Mouse (Mus musculus) stomach, embryonic 16.5 days (tissue): ENCODE measurements around the gene Itln1. TPM values are rescaled to one million over a fixed set of nuclear protein-coding genes. Genes with fewer than 3 reads are reported as not detected.

ENCODE experiments used
- ATAC-seq: fragments of 200-750 bp; cut with Nextera tagmentation; 2 replicates; pipeline ENCODE4 v1.8.0; 2017; ENCODE audit warnings: moderate number of reproducible peaks, moderate TSS enrichment; ENCODE audit not compliant: insufficient read depth, low FRiP score
- H3K27ac ChIP-seq: fragments of 300-500 bp; sonication (generic); 2 replicates; pipeline ENCODE4 v1.5.1; 2014; ENCODE audit warnings: low read length
- H3K27me3 ChIP-seq: fragments of 300-500 bp; sonication (generic); 2 replicates; pipeline ENCODE4 v1.6.1; 2014; ENCODE audit warnings: low read length, control low read depth, mixed read lengths; ENCODE audit not compliant: control insufficient read depth, insufficient read depth
- H3K36me3 ChIP-seq: fragments of 300-500 bp; sonication (generic); 2 replicates; pipeline ENCODE4 v1.6.1; 2014; ENCODE audit warnings: low read length; ENCODE audit not compliant: control insufficient read depth, insufficient read depth
- H3K4me1 ChIP-seq: fragments of 300-500 bp; sonication (generic); 2 replicates; pipeline ENCODE4 v1.6.1; 2014; ENCODE audit warnings: low read length, control low read depth, mixed read lengths; ENCODE audit not compliant: control insufficient read depth, insufficient read depth
- H3K4me2 ChIP-seq: fragments of 300-500 bp; sonication (generic); 2 replicates; pipeline ENCODE4 v1.6.1; 2014; ENCODE audit warnings: low read depth, low read length, mixed read lengths
- H3K4me3 ChIP-seq: fragments of 300-500 bp; sonication (generic); replicated peaks from 2 replicates; pipeline ENCODE4 v1.5.1; 2014; ENCODE audit warnings: mild to moderate bottlenecking, low read length
- H3K9ac ChIP-seq: fragments of 300-500 bp; sonication (generic); 2 replicates; pipeline ENCODE4 v1.6.1; 2014; ENCODE audit warnings: low read length
- H3K9me3 ChIP-seq: fragments of 300-500 bp; sonication (generic); replicated peaks from 2 replicates; pipeline ENCODE4 v1.6.1; 2016; ENCODE audit warnings: low read length, control low read depth; ENCODE audit not compliant: control insufficient read depth
- WGBS: fragments of 180-500 bp; shearing (Covaris S2); extraction: QIAGEN DNeasy Blood & Tissue Kit; methylation state at CpG from one replicate; pipeline ENCODE4 v1.1.7; 2014; 5-methylcytosine and 5-hydroxymethylcytosine counted together
- polyA plus RNA-seq: library from polyadenylated mRNA; unstranded; fragments of >200 nt; fragmentation: Nextera tagmentation; extraction: Ambion mirVana; gene quantifications from 2 replicates; pipeline ENCODE4 v1.2.1, GENCODE M21; 2015

Itln1 gene
- polyA plus RNA-seq, 1 experiment from 2014 or later = not detected

DNA sequence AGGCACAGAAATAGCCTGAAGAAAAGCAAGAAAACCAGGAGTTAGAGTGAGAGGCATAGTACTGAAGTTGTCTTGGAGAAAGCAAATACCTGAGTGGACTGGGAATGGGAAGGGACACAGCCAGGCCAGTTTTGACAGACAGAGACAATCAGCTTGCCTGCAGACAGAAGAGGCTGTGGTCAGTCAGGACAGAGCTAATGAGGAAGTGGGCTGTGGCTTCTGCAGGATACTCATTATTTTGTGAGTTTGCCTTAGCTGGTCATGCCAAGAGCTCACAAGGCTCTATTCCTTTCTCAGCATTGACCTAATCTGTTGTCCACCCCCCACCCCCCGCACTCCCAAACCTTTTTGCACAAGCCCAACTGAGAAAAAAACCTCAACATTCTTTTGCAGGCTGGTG, 26.1 kb upstream of the Itln1 start:
- Histone ChIP-seq H3K9me3 (no peaks in the 10 kb centered on the region), H3K9ac (no peak overlapping the region), H3K27me3 (no peaks in the 10 kb centered on the region), H3K4me1 (no peaks in the 10 kb centered on the region), H3K27ac (no peak overlapping the region), H3K4me3 (no peak overlapping the region), H3K36me3 (no peaks in the 10 kb centered on the region), H3K4me2 (no peak overlapping the region)
- WGBS = 80% methylated on average over 1 of the region's 1 CpGs
- ATAC-seq = no peak

DNA sequence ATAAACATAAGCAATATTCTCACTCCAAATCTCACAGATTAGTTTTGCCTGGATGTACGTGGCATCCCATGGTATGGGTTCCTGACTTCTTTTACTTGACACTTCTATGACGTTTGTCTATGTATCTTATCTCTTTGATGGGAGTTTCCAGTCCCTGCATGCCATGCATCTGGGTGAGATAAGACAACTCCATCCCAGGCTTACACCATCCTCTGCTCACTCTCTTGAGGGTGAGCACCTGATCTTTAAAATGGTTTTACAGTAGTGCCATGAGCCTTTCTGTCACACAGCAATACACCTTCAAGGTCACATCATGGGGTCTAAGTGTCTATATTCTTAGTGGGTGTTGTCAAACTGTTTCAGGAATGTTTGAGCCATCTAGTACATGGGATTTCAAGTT, 25.2 kb upstream of the Itln1 start:
- Histone ChIP-seq H3K27me3 (no peaks in the 10 kb centered on the region), H3K4me3 (no peak overlapping the region), H3K9ac (no peak overlapping the region), H3K27ac (no peak overlapping the region), H3K9me3 (no peaks in the 10 kb centered on the region), H3K36me3 (no peaks in the 10 kb centered on the region), H3K4me1 (no peaks in the 10 kb centered on the region), H3K4me2 (no peak overlapping the region)
- no peak for ATAC-seq
- WGBS = 57% methylated on average over 2 of the region's 2 CpGs

DNA sequence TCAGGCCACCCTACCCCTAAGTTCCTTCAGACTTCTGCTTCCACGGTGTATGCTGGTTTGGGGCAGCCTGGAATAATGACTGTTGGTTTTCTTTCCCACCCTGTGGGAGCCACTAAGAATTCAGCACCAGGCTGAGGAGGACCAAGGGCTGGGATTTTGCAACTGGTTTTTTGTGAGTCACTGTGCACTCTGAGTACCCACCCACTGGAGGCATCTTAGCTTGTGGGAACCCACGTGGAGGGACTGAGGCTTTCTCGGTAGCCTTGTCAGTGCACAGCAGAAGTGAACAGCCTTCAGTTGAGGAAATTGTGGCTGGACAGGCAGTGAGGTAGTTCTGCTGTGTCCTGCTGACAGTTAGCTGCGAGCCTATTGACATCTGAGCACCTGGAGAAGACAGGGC, 23.8 kb upstream of the Itln1 start, which contains the start of gene Cd244a:
Gene Cd244a (plus strand): TSS at position 296 of the 400 bp plus-strand sequence.
- 70% methylated on average over 4 of the region's 4 CpGs for WGBS
- H3K27ac ChIP-seq = no peak within 1 kb of the TSS
- H3K4me1 ChIP-seq = no peaks in the 10 kb centered on the region
- no peaks in the 10 kb centered on the region for H3K9me3 ChIP-seq
- no peak within 1 kb of the TSS for H3K9ac ChIP-seq
- H3K27me3 ChIP-seq = no peaks in the 10 kb centered on the region
- H3K4me3 ChIP-seq = no peak within 1 kb of the TSS
- no peaks in the 10 kb centered on the region for H3K36me3 ChIP-seq
- no peak for ATAC-seq
- no peak within 1 kb of the TSS for H3K4me2 ChIP-seq

DNA sequence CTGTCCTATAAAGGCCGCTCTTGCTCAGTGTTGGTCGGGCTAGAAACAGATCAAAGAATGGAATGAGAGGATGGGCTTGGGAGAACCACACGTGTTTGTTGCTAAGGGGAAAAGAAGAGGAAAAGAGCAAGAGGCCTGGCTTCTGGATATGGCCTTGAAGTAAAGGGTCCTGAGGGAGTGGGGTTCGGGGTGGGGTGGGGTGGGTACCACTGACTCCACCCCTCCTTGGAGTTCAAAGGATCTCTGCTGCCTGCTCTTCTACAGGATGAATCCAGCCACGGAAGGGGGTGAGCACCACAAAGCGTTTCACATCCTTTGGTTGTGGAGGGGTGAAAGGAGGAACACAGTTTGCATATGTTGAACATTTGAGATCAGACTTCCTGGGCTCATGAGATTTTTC, 23.3 kb upstream of the Itln1 start:
- Histone ChIP-seq H3K9ac (no peak overlapping the region), H3K27ac (no peak overlapping the region), H3K4me2 (no peak overlapping the region), H3K27me3 (no peaks in the 10 kb centered on the region), H3K4me3 (no peak overlapping the region), H3K36me3 (no peaks in the 10 kb centered on the region), H3K9me3 (no peaks in the 10 kb centered on the region), H3K4me1 (no peaks in the 10 kb centered on the region)
- no peak for ATAC-seq
- WGBS = 56% methylated on average over 6 of the region's 6 CpGs

DNA sequence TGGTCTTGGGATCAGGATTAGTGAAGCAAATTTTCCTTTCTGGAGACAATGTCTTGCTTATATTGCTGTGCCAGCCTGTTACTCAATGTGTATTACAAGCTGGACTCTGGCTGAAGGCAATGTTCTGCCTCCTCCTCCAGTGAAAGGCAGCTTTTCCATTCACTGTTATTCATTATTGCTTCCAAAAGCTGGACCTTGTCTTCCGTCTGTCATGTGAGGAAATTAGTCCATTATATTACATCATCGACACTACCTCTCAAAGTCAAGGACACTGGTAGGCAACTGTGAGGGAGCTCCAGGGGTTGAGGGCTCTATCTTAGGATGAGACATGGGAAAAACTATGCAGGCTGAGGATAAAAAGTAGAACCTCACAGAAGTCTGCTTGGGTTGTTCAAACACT, 21.3 kb upstream of the Itln1 start:
- Histone ChIP-seq H3K4me3 (no peak overlapping the region), H3K27ac (no peak overlapping the region), H3K27me3 (no peaks in the 10 kb centered on the region), H3K36me3 (no peaks in the 10 kb centered on the region), H3K9me3 (no peaks in the 10 kb centered on the region), H3K4me1 (no peaks in the 10 kb centered on the region), H3K4me2 (no peak overlapping the region), H3K9ac (no peak overlapping the region)
- ATAC-seq = no peak
- 78% methylated on average over 2 of the region's 2 CpGs for WGBS

DNA sequence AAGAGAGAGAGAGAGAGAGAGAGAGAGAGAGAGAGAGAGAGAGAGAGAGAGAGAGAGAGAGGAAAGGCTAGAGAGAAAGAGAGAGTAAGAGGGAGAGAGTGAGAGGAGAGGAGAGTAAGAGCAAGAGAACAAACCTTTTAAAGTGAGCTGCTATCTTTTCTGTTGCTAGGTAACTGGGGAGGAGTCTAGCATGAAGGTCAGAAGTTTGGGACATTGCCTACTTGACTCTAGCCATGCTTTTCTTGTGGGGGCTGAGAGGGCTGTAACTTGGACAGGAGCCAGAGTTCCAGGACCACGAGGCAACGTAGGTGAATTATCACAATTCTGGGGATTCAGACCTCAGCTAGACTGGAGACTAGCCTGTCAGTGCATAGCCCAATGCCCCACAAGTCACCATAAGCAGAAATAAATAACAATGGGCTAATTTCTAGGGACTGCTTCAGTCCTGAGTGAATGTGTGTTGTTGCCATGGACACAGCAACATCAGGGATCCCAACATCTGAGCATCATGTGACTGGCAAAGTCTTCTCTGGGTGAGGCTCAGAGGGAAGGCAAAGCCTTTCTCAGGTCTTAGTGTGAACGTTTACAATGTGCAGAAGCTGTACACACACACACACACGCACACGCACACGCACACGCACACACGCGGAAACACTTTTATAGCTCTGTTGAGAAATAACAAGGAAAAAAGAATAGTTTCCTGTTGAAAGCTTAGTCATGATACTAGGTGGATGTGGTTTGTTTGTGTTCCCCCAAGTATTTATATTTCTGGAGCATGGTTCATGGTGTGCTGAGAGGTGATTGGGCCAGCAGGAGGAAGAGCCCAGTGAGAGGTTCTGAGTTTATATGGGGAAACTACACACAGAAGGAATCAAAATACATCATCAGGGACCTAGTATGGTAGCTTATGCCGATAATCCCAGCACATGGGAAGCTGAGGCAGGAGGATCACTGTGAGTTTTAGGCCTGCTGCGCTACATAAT, 18.6 kb upstream of the Itln1 start:
- Histone ChIP-seq H3K4me2 (no peak overlapping the region), H3K9ac (no peak overlapping the region), H3K4me1 (no peaks in the 10 kb centered on the region), H3K27me3 (no peaks in the 10 kb centered on the region), H3K4me3 (no peak overlapping the region), H3K36me3 (no peaks in the 10 kb centered on the region), H3K9me3 (no peaks in the 10 kb centered on the region), H3K27ac (peak overlapping the region; percentile 29; the same call in 1 of the 2 replicates)
- peak; percentile 75; the same call in 1 of the 2 replicates for ATAC-seq
- 69% methylated on average over 11 of the region's 11 CpGs for WGBS

DNA sequence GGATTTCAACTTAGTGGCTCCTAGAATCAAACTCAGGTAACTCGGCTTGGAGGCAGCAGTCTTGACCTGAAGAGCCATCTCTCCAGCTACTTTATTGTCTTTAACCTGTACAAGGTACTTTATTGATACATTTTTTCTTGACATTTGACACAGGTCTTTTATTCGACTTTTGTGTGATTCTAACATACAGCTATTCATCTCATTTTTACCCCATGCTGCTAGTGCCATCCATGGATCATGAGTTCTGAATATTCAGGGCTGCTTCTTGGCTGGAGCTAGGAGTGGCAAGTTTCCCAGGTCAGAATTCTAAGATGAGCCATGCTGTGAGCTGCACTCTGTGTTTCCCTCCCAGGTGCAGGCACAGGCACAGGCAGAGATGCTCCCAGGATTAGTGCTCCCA, 17.1 kb upstream of the Itln1 start:
- 71% methylated on average over 2 of the region's 2 CpGs for WGBS
- Histone ChIP-seq H3K4me2 (no peak overlapping the region), H3K9ac (no peak overlapping the region), H3K4me3 (no peak overlapping the region), H3K9me3 (no peaks in the 10 kb centered on the region), H3K27me3 (no peaks in the 10 kb centered on the region), H3K36me3 (no peaks in the 10 kb centered on the region), H3K27ac (no peak overlapping the region), H3K4me1 (no peaks in the 10 kb centered on the region)
- ATAC-seq = 0 out of 2 replicates have a peak, but pooled peaks have one; percentile 25

DNA sequence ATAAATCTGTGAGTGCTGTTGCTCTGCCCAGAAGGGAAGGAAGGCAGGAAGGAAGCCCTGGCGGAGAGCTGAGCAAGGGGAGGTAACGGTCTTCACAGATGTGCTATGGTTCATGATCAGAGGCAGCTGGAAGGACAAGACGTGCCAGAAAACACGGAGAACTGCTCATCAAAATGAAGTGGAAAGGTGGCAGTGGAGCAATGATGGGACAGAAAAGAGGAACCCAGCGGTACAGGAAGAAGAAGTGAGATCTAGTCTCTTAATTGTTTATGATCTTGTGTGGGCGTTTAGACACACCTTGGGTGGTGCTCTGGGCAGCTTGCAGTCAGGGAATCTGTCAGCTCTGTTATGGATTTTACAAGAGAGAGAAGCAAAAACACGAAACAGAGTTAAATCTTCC, 16.2 kb upstream of the Itln1 start:
- Histone ChIP-seq H3K36me3 (no peaks in the 10 kb centered on the region), H3K27ac (no peak overlapping the region), H3K4me2 (no peak overlapping the region), H3K9ac (no peak overlapping the region), H3K27me3 (no peaks in the 10 kb centered on the region), H3K4me1 (no peaks in the 10 kb centered on the region), H3K9me3 (no peaks in the 10 kb centered on the region), H3K4me3 (no peak overlapping the region)
- 71% methylated on average over 7 of the region's 7 CpGs for WGBS
- ATAC-seq = no peak

DNA sequence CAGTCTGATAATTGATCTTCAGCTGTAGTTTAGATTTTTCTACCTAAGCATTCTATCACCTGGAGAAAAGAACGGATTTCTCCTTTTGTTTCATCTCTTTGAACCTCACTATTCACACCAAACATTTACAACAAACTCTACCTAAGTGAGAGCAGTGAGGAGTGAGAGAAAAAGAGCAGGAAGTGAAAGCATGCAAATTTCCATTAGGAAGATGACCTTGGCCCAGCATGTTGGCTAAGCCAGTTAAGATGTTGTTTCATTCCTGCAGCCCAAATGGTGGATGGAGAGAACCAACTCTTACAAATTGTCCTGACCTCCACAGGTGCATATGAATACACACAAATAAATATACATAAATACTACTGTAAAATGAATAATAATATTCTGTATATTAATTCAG, 5.6 kb upstream of the Itln1 start:
- Histone ChIP-seq H3K4me3 (no peak overlapping the region), H3K4me1 (no peaks in the 10 kb centered on the region), H3K36me3 (no peaks in the 10 kb centered on the region), H3K27ac (no peak overlapping the region), H3K27me3 (no peaks in the 10 kb centered on the region), H3K4me2 (no peak overlapping the region), H3K9ac (no peak overlapping the region), H3K9me3 (0 out of 2 replicates have a peak, but pooled peaks cover 5% of the 10 kb centered on the region)
- ATAC-seq = no peak
- 69% methylated on average over 1 of the region's 1 CpGs for WGBS
